ENCODE assay signal across 9 mouse cellular contexts in genomic region chr11:98284230-98284629, GRCm38 (mm10). TPM values are rescaled to one million over a fixed set of nuclear protein-coding genes. Genes with fewer than 3 reads are reported as not detected.
DNase-seq lines count a peak whose midpoint lies in the region; ATAC-seq and TF ChIP-seq lines count a peak whose summit lies in the region.
"Had no signal": no experiment of that assay in that cellular context is flagged by ENCODE, and none has a peak within 500 bp of the region (broad histone marks: within the 10 kb centered on the region; RNA-seq: fewer than 3 reads in every experiment).

No protein-coding gene starts in this region.

- peaks cover 4% of the 10 kb centered on the region for H3K4me1 ChIP-seq in lung, embryonic 16.5 days (replicated peaks; ENCODE audit: control insufficient read depth, insufficient read depth, low read length)
- H3K4me1 ChIP-seq in lung, adult 2 months (ENCODE audit: control insufficient read depth, insufficient read depth, low read length), result no peaks in the 10 kb centered on the region
- peaks cover 18% of the 10 kb centered on the region for H3K4me1 ChIP-seq in hindbrain, embryonic 12.5 days
- peaks cover 3% of the 10 kb centered on the region; the same call in 1 of the 2 replicates for H3K4me1 ChIP-seq in liver, embryonic 12.5 days
- H3K4me1 ChIP-seq in stomach, embryonic 16.5 days (ENCODE audit: control insufficient read depth, insufficient read depth, low read length), result no peaks in the 10 kb centered on the region

- no peak for ATAC-seq in CD4-positive, CD25-positive, alpha-beta regulatory T cell, adult 4 months
- peak; percentile 49 for ATAC-seq in lung, embryonic 16.5 days (ENCODE audit: low read depth)
- ATAC-seq in hindbrain, embryonic 12.5 days (ENCODE audit: low FRiP score), result peak; percentile 90
- ATAC-seq in liver, embryonic 12.5 days, result no peak
- ATAC-seq in stomach, embryonic 16.5 days (ENCODE audit: insufficient read depth, low FRiP score), result no peak

- 2% methylated on average over 14 of the region's 17 CpGs for WGBS in lung, embryonic 16.5 days
- 5% methylated on average over 14 of the region's 17 CpGs for WGBS in lung, adult 2 months
- WGBS in hindbrain, embryonic 12.5 days, result 2% methylated on average over 14 of the region's 17 CpGs
- WGBS in liver, embryonic 12.5 days (ENCODE audit: insufficient replicate concordance), result 2% methylated on average over 16 of the region's 17 CpGs
- under 1% methylated on average over 16 of the region's 17 CpGs for WGBS in stomach, embryonic 16.5 days

- H3K27me3 ChIP-seq in lung, embryonic 16.5 days (ENCODE audit: control insufficient read depth, insufficient read depth, low read depth, low read length), result no peaks in the 10 kb centered on the region; the same call in 1 of the 2 replicates
- 0 out of 2 replicates have a peak, but pooled peaks cover 2% of the 10 kb centered on the region for H3K27me3 ChIP-seq in hindbrain, embryonic 12.5 days
- H3K27me3 ChIP-seq in liver, embryonic 12.5 days (replicated peaks), result peaks cover 57% of the 10 kb centered on the region
- H3K27me3 ChIP-seq in stomach, embryonic 16.5 days (ENCODE audit: control insufficient read depth, insufficient read depth, low read length), result no peaks in the 10 kb centered on the region

- peak overlapping the region; percentile 44 for H3K4me2 ChIP-seq in lung, embryonic 16.5 days (ENCODE audit: low read depth, low read length)
- H3K4me2 ChIP-seq in hindbrain, embryonic 12.5 days (replicated peaks), result peak overlapping the region; percentile 47
- H3K4me2 ChIP-seq in liver, embryonic 12.5 days, result peak overlapping the region; percentile 35
- peak overlapping the region; percentile 42 for H3K4me2 ChIP-seq in stomach, embryonic 16.5 days (ENCODE audit: low read depth, low read length)

- no peak for TF ChIP-seq POLR2A in lung, adult 2 months (IDR thresholded peaks at IDR 0.05; ENCODE audit: borderline replicate concordance, extremely low read depth, low read depth, low read length)

- H3K4me3 ChIP-seq in lung, embryonic 16.5 days (ENCODE audit: low read length), result peak overlapping the region; percentile 29; the same call in 1 of the 2 replicates
- H3K4me3 ChIP-seq in lung, adult 2 months (replicated peaks; ENCODE audit: extremely low read depth, low read depth, low read length), result no peak overlapping the region
- peak overlapping the region; percentile 10; the same call in 1 of the 2 replicates for H3K4me3 ChIP-seq in hindbrain, embryonic 12.5 days
- H3K4me3 ChIP-seq in liver, embryonic 12.5 days, result no peak overlapping the region
- H3K4me3 ChIP-seq in stomach, embryonic 16.5 days (replicated peaks; ENCODE audit: low read length), result 0 out of 2 replicates have a peak overlapping the region, but pooled peaks have one; percentile 25

- H3K27ac ChIP-seq in lung, embryonic 16.5 days (ENCODE audit: low read length), result no peak overlapping the region
- H3K27ac ChIP-seq in hindbrain, embryonic 12.5 days, result peak overlapping the region; percentile 62
- H3K27ac ChIP-seq in liver, embryonic 12.5 days, result no peak overlapping the region
- H3K27ac ChIP-seq in stomach, embryonic 16.5 days (ENCODE audit: low read length), result no peak overlapping the region
- H3K27ac ChIP-seq: macrophage had no signal

- H3K9ac ChIP-seq in lung, embryonic 16.5 days (ENCODE audit: low read length), result 0 out of 2 replicates have a peak overlapping the region, but pooled peaks have one; percentile 35
- H3K9ac ChIP-seq in hindbrain, embryonic 12.5 days, result no peak overlapping the region
- no peak overlapping the region for H3K9ac ChIP-seq in liver, embryonic 12.5 days
- no peak overlapping the region for H3K9ac ChIP-seq in stomach, embryonic 16.5 days (ENCODE audit: low read length)

- DNase-seq in CD4-positive, CD25-positive, alpha-beta regulatory T cell, adult 2 months (ENCODE audit: low read depth, low spot score), result peak; percentile 30
- no peak for DNase-seq in lung, adult 2 months
- DNase-seq in layer of hippocampus, adult 9-10 months (ENCODE audit: low spot score), result no peak

- no peak for TF ChIP-seq CTCF in lung, adult 2 months (IDR thresholded peaks at IDR 0.05; ENCODE audit: insufficient read depth, low read length)

- no peaks in the 10 kb centered on the region for H3K9me3 ChIP-seq in lung, embryonic 16.5 days (ENCODE audit: control insufficient read depth, low read length)
- no peaks in the 10 kb centered on the region for H3K9me3 ChIP-seq in hindbrain, embryonic 12.5 days (replicated peaks)
- no peaks in the 10 kb centered on the region for H3K9me3 ChIP-seq in liver, embryonic 12.5 days (replicated peaks)
- no peaks in the 10 kb centered on the region for H3K9me3 ChIP-seq in stomach, embryonic 16.5 days (replicated peaks; ENCODE audit: control insufficient read depth, low read length)

- no peaks in the 10 kb centered on the region for H3K36me3 ChIP-seq in lung, embryonic 16.5 days (ENCODE audit: control insufficient read depth, insufficient read depth, low read length)
- H3K36me3 ChIP-seq in hindbrain, embryonic 12.5 days, result peaks cover 9% of the 10 kb centered on the region
- peaks cover 4% of the 10 kb centered on the region; the same call in 1 of the 2 replicates for H3K36me3 ChIP-seq in liver, embryonic 12.5 days
- peaks cover 4% of the 10 kb centered on the region; the same call in 1 of the 2 replicates for H3K36me3 ChIP-seq in stomach, embryonic 16.5 days (ENCODE audit: control insufficient read depth, insufficient read depth, low read length)

RNA-seq across cellular contexts. Expression of gene Neurod2, which starts 45.2 kb away (rescaled TPM):
- not detected for polyA plus RNA-seq in CD4-positive, CD25-positive, alpha-beta regulatory T cell, adult 4 months (2017; shearing (Covaris generic))
- polyA plus RNA-seq in lung, embryonic 16.5 days (2015; fragmentation: Nextera tagmentation; extraction: Ambion mirVana), result 0.06 TPM in 1 of 2 replicates, not detected in the other
- polyA plus RNA-seq in lung, adult 2 months (2012; rRNA removed), result not detected in 2 replicates
- polyA plus RNA-seq in hindbrain, embryonic 12.5 days (2016; fragmentation: Nextera tagmentation; extraction: Ambion mirVana), result 7.2 and 10.2 TPM in 2 replicates
- polyA plus RNA-seq in liver, embryonic 12.5 days (2016; fragmentation: Nextera tagmentation; extraction: Ambion mirVana), result not detected in 2 replicates
- 0.06 TPM in 1 of 2 replicates, not detected in the other for polyA plus RNA-seq in stomach, embryonic 16.5 days (2015; fragmentation: Nextera tagmentation; extraction: Ambion mirVana)
- polyA plus RNA-seq: macrophage had no signal

Comparison
In these comparisons a context has a peak if more than half of its experiments do, and no peak if none do; other contexts are left out.
1. H3K4me3 ChIP-seq: peak in lung, embryonic 16.5 days (single experiment), hindbrain, embryonic 12.5 days (single experiment) and stomach, embryonic 16.5 days (single experiment); none in lung, adult 2 months (single experiment) and liver, embryonic 12.5 days (single experiment).
2. ATAC-seq: peak in lung, embryonic 16.5 days (single experiment) and hindbrain, embryonic 12.5 days (single experiment); none in CD4-positive, CD25-positive, alpha-beta regulatory T cell, adult 4 months (single experiment), liver, embryonic 12.5 days (single experiment) and stomach, embryonic 16.5 days (single experiment).
3. Peak in every context shown above with its lines, with median percentiles within 50 percentile points of each other: H3K4me2 ChIP-seq.